Mouse (Mus musculus): ENCODE measurements around the gene Aif1. TPM values are rescaled to one million over a fixed set of nuclear protein-coding genes. Genes with fewer than 3 reads are reported as not detected.

Aif1 gene
- polyA plus RNA-seq, 2 experiments: 8.1 to 20.7 TPM

- Histone ChIP-seq H3K4me1 (replicated peaks; ENCODE audit: control insufficient read depth in 2 of 2, insufficient read depth in 2 of 2, low read length in 1 of 2) (peaks cover 0 to 13% of the 10 kb centered on the region in 2 experiments; a peak in 2 of 4 replicates), H3K4me2 (ENCODE audit: low read depth) (no peak overlapping the region), H3K9me3 (ENCODE audit: control insufficient read depth, low read length) (no peaks in the 10 kb centered on the region), H3K9ac (replicated peaks) (no peak overlapping the region), H3K27ac (no peak overlapping the region), H3K27me3 (ENCODE audit: control insufficient read depth, insufficient read depth, low read length) (peaks cover 14% of the 10 kb centered on the region), H3K4me3 (ENCODE audit: insufficient read depth in 1 of 2, low read depth in 2 of 2, low read length in 2 of 2) (no peak overlapping the region), H3K36me3 (replicated peaks; ENCODE audit: control insufficient read depth, insufficient read depth, low read depth) (no peaks in the 10 kb centered on the region)
- 42% methylated on average over 2 of the region's 2 CpGs for WGBS (ENCODE audit: insufficient replicate concordance)
- TF ChIP-seq EP300 (IDR thresholded peaks at IDR 0.05; ENCODE audit: low read depth): no peak
- peak; percentile 27; the same call in 1 of the 2 replicates for TF ChIP-seq CTCF (IDR thresholded peaks at IDR 0.05; ENCODE audit: low read depth)
- ATAC-seq (ENCODE audit: insufficient read depth) (no peak), DNase-seq (ENCODE audit: low read depth in 3 of 3, low spot score in 3 of 3) (no peak)
These were observed 15.9 kb upstream of the Aif1 start for GRCm38 (mm10) chr17:35191723-35192122.

- ATAC-seq (ENCODE audit: insufficient read depth) (no peak), DNase-seq (ENCODE audit: low read depth in 3 of 3, low spot score in 3 of 3) (no peak)
- H3K4me1 ChIP-seq (replicated peaks; ENCODE audit: control insufficient read depth in 2 of 2, insufficient read depth in 2 of 2, low read length in 1 of 2): peaks cover 3 to 11% of the 10 kb centered on the region in 2 experiments; a peak in 3 of 4 replicates
- no peak overlapping the region; the same call in 1 of the 2 replicates for H3K4me2 ChIP-seq (ENCODE audit: low read depth)
- 10% methylated on average over 4 of the region's 4 CpGs for WGBS (ENCODE audit: insufficient replicate concordance)
- H3K9ac ChIP-seq (replicated peaks): no peak overlapping the region
- no peak overlapping the region for H3K27ac ChIP-seq
- no peaks in the 10 kb centered on the region for H3K36me3 ChIP-seq (replicated peaks; ENCODE audit: control insufficient read depth, insufficient read depth, low read depth)
- no peak overlapping the region for H3K4me3 ChIP-seq (ENCODE audit: insufficient read depth in 1 of 2, low read depth in 2 of 2, low read length in 2 of 2)
- H3K9me3 ChIP-seq (ENCODE audit: control insufficient read depth, low read length): no peaks in the 10 kb centered on the region
- H3K27me3 ChIP-seq (ENCODE audit: control insufficient read depth, insufficient read depth, low read length): peaks cover 6% of the 10 kb centered on the region
- no peak for TF ChIP-seq EP300 (IDR thresholded peaks at IDR 0.05; ENCODE audit: low read depth)
- TF ChIP-seq CTCF (IDR thresholded peaks at IDR 0.05; ENCODE audit: low read depth): no peak
These were observed 14.2 kb upstream of the Aif1 start for GRCm38 (mm10) chr17:35190096-35190495.

GRCm38 (mm10) chr17:35189186-35189585, 13.3 kb upstream of the Aif1 start:
- H3K4me1 ChIP-seq (replicated peaks; ENCODE audit: control insufficient read depth in 2 of 2, insufficient read depth in 2 of 2, low read length in 1 of 2): peaks cover 3 to 11% of the 10 kb centered on the region in 2 experiments; a peak in 3 of 4 replicates
- H3K27ac ChIP-seq: no peak overlapping the region
- no peak overlapping the region for H3K4me2 ChIP-seq (ENCODE audit: low read depth)

GRCm38 (mm10) chr17:35187959-35188610, 12.2 kb upstream of the Aif1 start, which contains the start of gene Lst1:
Lst1 (minus strand) TSS chr17:35188439.
- DNase-seq (ENCODE audit: low read depth in 3 of 3, low spot score in 3 of 3) (no peak), ATAC-seq (ENCODE audit: insufficient read depth) (no peak)
- Histone ChIP-seq H3K9ac (replicated peaks) (no peak within 1 kb of the TSS), H3K4me3 (ENCODE audit: insufficient read depth in 1 of 2, low read depth in 2 of 2, low read length in 2 of 2) (0 out of 4 replicates have a peak within 1 kb of the TSS, but pooled peaks have one; percentile 2 to 41), H3K27me3 (ENCODE audit: control insufficient read depth, insufficient read depth, low read length) (no peaks in the 10 kb centered on the region), H3K36me3 (replicated peaks; ENCODE audit: control insufficient read depth, insufficient read depth, low read depth) (no peaks in the 10 kb centered on the region), H3K27ac (no peak within 1 kb of the TSS), H3K9me3 (ENCODE audit: control insufficient read depth, low read length) (no peaks in the 10 kb centered on the region), H3K4me2 (ENCODE audit: low read depth) (peak within 1 kb of the TSS; percentile 15; the same call in 1 of the 2 replicates), H3K4me1 (replicated peaks; ENCODE audit: control insufficient read depth in 2 of 2, insufficient read depth in 2 of 2, low read length in 1 of 2) (peaks cover 3 to 11% of the 10 kb centered on the region in 2 experiments; a peak in 3 of 4 replicates)
- TF ChIP-seq CTCF (IDR thresholded peaks at IDR 0.05; ENCODE audit: low read depth): no peak
- TF ChIP-seq EP300 (IDR thresholded peaks at IDR 0.05; ENCODE audit: low read depth): no peak
- whole genome bisulfite sequencing (ENCODE audit: insufficient replicate concordance): 34% methylated on average over 7 of the region's 7 CpGs

More at GRCm38 (mm10) chr17:35189186-35189585, 13.3 kb upstream of the Aif1 start:
- ATAC-seq (ENCODE audit: insufficient read depth): no peak
- Histone ChIP-seq H3K27me3 (ENCODE audit: control insufficient read depth, insufficient read depth, low read length) (no peaks in the 10 kb centered on the region; the same call in 1 of the 2 replicates), H3K9ac (replicated peaks) (no peak overlapping the region), H3K36me3 (replicated peaks; ENCODE audit: control insufficient read depth, insufficient read depth, low read depth) (no peaks in the 10 kb centered on the region), H3K4me3 (ENCODE audit: insufficient read depth in 1 of 2, low read depth in 2 of 2, low read length in 2 of 2) (no peak overlapping the region), H3K9me3 (ENCODE audit: control insufficient read depth, low read length) (no peaks in the 10 kb centered on the region)
- TF ChIP-seq EP300 (IDR thresholded peaks at IDR 0.05; ENCODE audit: low read depth): no peak
- TF ChIP-seq CTCF (IDR thresholded peaks at IDR 0.05; ENCODE audit: low read depth): no peak
- 0% methylated on average over 1 of the region's 1 CpGs for WGBS (ENCODE audit: insufficient replicate concordance)
- no peak for DNase-seq (ENCODE audit: low read depth in 3 of 3, low spot score in 3 of 3)

GRCm38 (mm10) chr17:35187345-35187744, 11.5 kb upstream of the Aif1 start:
- H3K27me3 ChIP-seq (ENCODE audit: control insufficient read depth, insufficient read depth, low read length): no peaks in the 10 kb centered on the region
- H3K4me2 ChIP-seq (ENCODE audit: low read depth): peak overlapping the region; percentile 15; the same call in 1 of the 2 replicates
- ATAC-seq (ENCODE audit: insufficient read depth) (no peak), DNase-seq (ENCODE audit: low read depth in 3 of 3, low spot score in 3 of 3) (no peak)
- TF ChIP-seq EP300 (IDR thresholded peaks at IDR 0.05; ENCODE audit: low read depth) (no peak), CTCF (IDR thresholded peaks at IDR 0.05; ENCODE audit: low read depth) (no peak)
- 59% methylated on average over 4 of the region's 4 CpGs for WGBS (ENCODE audit: insufficient replicate concordance)
- no peak overlapping the region for H3K9ac ChIP-seq (replicated peaks)
- H3K4me3 ChIP-seq (ENCODE audit: insufficient read depth in 1 of 2, low read depth in 2 of 2, low read length in 2 of 2): no peak overlapping the region
- no peak overlapping the region for H3K27ac ChIP-seq
- H3K36me3 ChIP-seq (replicated peaks; ENCODE audit: control insufficient read depth, insufficient read depth, low read depth): no peaks in the 10 kb centered on the region
- H3K9me3 ChIP-seq (ENCODE audit: control insufficient read depth, low read length): no peaks in the 10 kb centered on the region
- H3K4me1 ChIP-seq (replicated peaks; ENCODE audit: control insufficient read depth in 2 of 2, insufficient read depth in 2 of 2, low read length in 1 of 2): peaks cover 3 to 11% of the 10 kb centered on the region in 2 experiments; a peak in 3 of 4 replicates
